ENCODE assay signal across 18 mouse cellular contexts in genomic region chr4:145868494-145868893, GRCm38 (mm10). TPM values are rescaled to one million over a fixed set of nuclear protein-coding genes. Genes with fewer than 3 reads are reported as not detected.
DNase-seq lines count a peak whose midpoint lies in the region; ATAC-seq lines count a peak whose summit lies in the region.
"Not testable (repeated sequence)": the region's sequence is repeated elsewhere in the genome, so short reads cannot be mapped to it uniquely, and the experiment has no call there.
"Had no signal": no experiment of that assay in that cellular context is flagged by ENCODE, and none has a peak within 500 bp of the region (broad histone marks: within the 10 kb centered on the region; RNA-seq: fewer than 3 reads in every experiment).

TSS of gene Zfp986 (plus strand) at chr4:145868794.

- not testable (repeated sequence) for H3K4me2 ChIP-seq in limb, embryonic 11.5 days (ENCODE audit: low read depth, severe bottlenecking)

- H3K36me3 ChIP-seq in ES-E14 (ENCODE audit: control insufficient read depth, insufficient read depth, low read length, poor library complexity, severe bottlenecking); limb, embryonic 11.5 days (ENCODE audit: control insufficient read depth, insufficient read depth, low read length): not testable (repeated sequence)

- ATAC-seq in limb, embryonic 11.5 days (ENCODE audit: insufficient number of reproducible peaks, low FRiP score, low TSS enrichment, low read depth), result not testable (repeated sequence)

- in situ Hi-C loops in ES-E14 (cut with MboI; ENCODE audit: low sequenced_read_pairs in 2 of 2, unreplicated experiment in 2 of 2), result not testable (repeated sequence)

- H3K9me3 ChIP-seq in ES-E14 (ENCODE audit: control insufficient read depth, insufficient read depth, low read depth, low read length); limb, embryonic 11.5 days (ENCODE audit: control insufficient read depth, low read length): not testable (repeated sequence)

- not testable (repeated sequence) for H3K4me3 ChIP-seq in ES-E14 (ENCODE audit: insufficient read depth in 1 of 2, low read depth in 1 of 2, low read length in 2 of 2, poor library complexity in 1 of 2, severe bottlenecking in 1 of 2); limb, embryonic 11.5 days (ENCODE audit: low read depth, low read length)

- not testable (repeated sequence) for H3K4me1 ChIP-seq in ES-E14 (ENCODE audit: control insufficient read depth in 2 of 2, insufficient read depth in 2 of 2, low read length in 2 of 2, poor library complexity in 1 of 2); limb, embryonic 11.5 days (ENCODE audit: control insufficient read depth, insufficient read depth, low read length)

- WGBS in limb, embryonic 11.5 days, result 77% methylated on average over 3 of the region's 3 CpGs

- not testable (repeated sequence) for H3K27ac ChIP-seq in ES-E14 (ENCODE audit: insufficient read depth, low read depth, low read length, poor library complexity, severe bottlenecking); limb, embryonic 11.5 days (replicated peaks; ENCODE audit: low read depth, low read length)

- not testable (repeated sequence) for H3K27me3 ChIP-seq in limb, embryonic 11.5 days (ENCODE audit: control insufficient read depth, insufficient read depth, low read length)

- DNase-seq in 3T3-L1 (ENCODE audit: low read depth, low spot score), result peak; percentile 1
- not testable (repeated sequence) for DNase-seq in ES-E14 (ENCODE audit: low read depth, low spot score)
- peak; percentile 28 for DNase-seq in heart, adult 11 months
- DNase-seq in limb, embryonic 11.5 days (ENCODE audit: low spot score), result peak; percentile 6

- H3K9ac ChIP-seq in ES-E14 (ENCODE audit: insufficient read depth, low read depth, low read length, poor library complexity, severe bottlenecking); limb, embryonic 11.5 days (ENCODE audit: low read length): not testable (repeated sequence)

RNA-seq across cellular contexts. Expression of gene Zfp986, which starts in this region (rescaled TPM):
- 15.7 and 18.2 TPM in 2 replicates for total RNA-seq in ES-E14 (2012; rRNA removed)
- not detected in 2 replicates for polyA plus RNA-seq in limb, embryonic 11.5 days (2014; fragmentation: Nextera tagmentation; extraction: Ambion mirVana)
- total RNA-seq: adrenal gland, adult 2 months; adrenal gland, postnatal 10 days; adrenal gland, postnatal 25 days; adrenal gland, postnatal 4 days; common myeloid progenitor, adult 5-6 weeks; MEL had no signal
- polyA plus RNA-seq: adrenal gland, adult 2 months; C2C12; embryonic facial prominence, embryonic 10.5 days; embryonic facial prominence, embryonic 12.5 days; embryonic facial prominence, embryonic 14.5 days; forebrain, embryonic 11.5 days; forebrain, embryonic 13.5 days; forebrain, embryonic 15.5 days; forebrain, postnatal 0 days had no signal

Comparison
In these comparisons a context has a peak if more than half of its experiments do, and no peak if none do; other contexts are left out.
1. Peak in DNase-seq in limb, embryonic 11.5 days; RNA of the gene not detected or under 1 TPM.